25 mouse cellular contexts compared by ENCODE assay signal in genomic region chr12:86705843-86706242, GRCm38 (mm10). TPM values are rescaled to one million over a fixed set of nuclear protein-coding genes. Genes with fewer than 3 reads are reported as not detected.
DNase-seq lines count a peak whose midpoint lies in the region; ATAC-seq lines count a peak whose summit lies in the region.
"Had no signal": no experiment of that assay in that cellular context is flagged by ENCODE, and none has a peak within 500 bp of the region (broad histone marks: within the 10 kb centered on the region; RNA-seq: fewer than 3 reads in every experiment).

No protein-coding gene starts in this region.

- 0 out of 2 replicates have a peak, but pooled peaks cover 2% of the 10 kb centered on the region for H3K4me1 ChIP-seq in forebrain, embryonic 11.5 days (replicated peaks; ENCODE audit: control insufficient read depth, insufficient read depth, low read length)
- H3K4me1 ChIP-seq in forebrain, embryonic 14.5 days (ENCODE audit: control insufficient read depth, insufficient read depth, low read length): 0 out of 2 replicates have a peak, but pooled peaks cover 1% of the 10 kb centered on the region
- peaks cover 6% of the 10 kb centered on the region for H3K4me1 ChIP-seq in heart, embryonic 10.5 days

- WGBS in forebrain, embryonic 11.5 days: 84% methylated on average over 5 of the region's 5 CpGs
- WGBS in forebrain, embryonic 14.5 days: 80% methylated on average over 5 of the region's 5 CpGs
- 78% methylated on average over 5 of the region's 5 CpGs for WGBS in heart, embryonic 10.5 days

- no peak overlapping the region for H3K9ac ChIP-seq in forebrain, embryonic 11.5 days (ENCODE audit: low read length)
- H3K9ac ChIP-seq in forebrain, embryonic 14.5 days (ENCODE audit: low read length): no peak overlapping the region
- H3K9ac ChIP-seq: embryonic facial prominence, embryonic 12.5 days; forebrain, embryonic 12.5 days; forebrain, embryonic 15.5 days; forebrain, postnatal 0 days had no signal

- peak; percentile 33 for DNase-seq in forebrain, embryonic 11.5 days (ENCODE audit: low spot score)
- DNase-seq in forebrain, embryonic 14.5 days (ENCODE audit: low spot score): no peak
- peak; percentile 62 for DNase-seq in heart, embryonic 10.5 days (ENCODE audit: low spot score)
- DNase-seq in heart, adult 8-10 months (ENCODE audit: low spot score): no peak
- peak; percentile 66 for DNase-seq in R1 (ENCODE audit: low read depth, low spot score)
- DNase-seq in frontal cortex, postnatal 10 days (ENCODE audit: low spot score in 2 of 2): no peak
- DNase-seq: adrenal gland, adult 8-10 months; adrenal gland, postnatal 14 days; adrenal gland, postnatal 36 days; cerebellum, adult 11-12 months; cerebellum, adult 2 months; cerebellum, adult 9-10 months; cerebellum, postnatal 10 days; forebrain, postnatal 0 days had no signal

- H3K4me3 ChIP-seq in forebrain, embryonic 11.5 days (ENCODE audit: low read depth, low read length): no peak overlapping the region
- no peak overlapping the region for H3K4me3 ChIP-seq in forebrain, embryonic 14.5 days (ENCODE audit: low read depth, low read length)
- no peak overlapping the region for H3K4me3 ChIP-seq in heart, embryonic 10.5 days
- H3K4me3 ChIP-seq: embryonic facial prominence, embryonic 12.5 days; forebrain, embryonic 12.5 days; forebrain, embryonic 15.5 days had no signal

- no peaks in the 10 kb centered on the region for H3K27me3 ChIP-seq in forebrain, embryonic 11.5 days (ENCODE audit: control insufficient read depth, insufficient read depth, low read length)
- H3K27me3 ChIP-seq in forebrain, embryonic 14.5 days (replicated peaks; ENCODE audit: control insufficient read depth, insufficient read depth, low read length): no peaks in the 10 kb centered on the region
- no peaks in the 10 kb centered on the region for H3K27me3 ChIP-seq in heart, embryonic 10.5 days (ENCODE audit: insufficient read depth, poor library complexity, severe bottlenecking)
- H3K27me3 ChIP-seq: embryonic facial prominence, embryonic 12.5 days; forebrain, embryonic 12.5 days; forebrain, embryonic 15.5 days; Patski had no signal

- H3K4me2 ChIP-seq in forebrain, embryonic 11.5 days (ENCODE audit: low read depth, low read length, severe bottlenecking): no peak overlapping the region
- no peak overlapping the region for H3K4me2 ChIP-seq in forebrain, embryonic 14.5 days (ENCODE audit: low read length)
- H3K4me2 ChIP-seq: embryonic facial prominence, embryonic 12.5 days; forebrain, embryonic 12.5 days; forebrain, embryonic 15.5 days had no signal

- no peaks in the 10 kb centered on the region for H3K36me3 ChIP-seq in forebrain, embryonic 11.5 days (ENCODE audit: control insufficient read depth, insufficient read depth, low read length)
- no peaks in the 10 kb centered on the region for H3K36me3 ChIP-seq in forebrain, embryonic 14.5 days (ENCODE audit: control insufficient read depth, insufficient read depth, low read length)
- peaks cover 22% of the 10 kb centered on the region for H3K36me3 ChIP-seq in heart, embryonic 10.5 days
- H3K36me3 ChIP-seq: embryonic facial prominence, embryonic 12.5 days; forebrain, embryonic 15.5 days had no signal

- no peaks in the 10 kb centered on the region for H3K9me3 ChIP-seq in forebrain, embryonic 11.5 days (ENCODE audit: control insufficient read depth, low read length)
- H3K9me3 ChIP-seq in forebrain, embryonic 14.5 days (replicated peaks; ENCODE audit: control insufficient read depth, low read length): no peaks in the 10 kb centered on the region
- no peaks in the 10 kb centered on the region for H3K9me3 ChIP-seq in heart, embryonic 10.5 days
- H3K9me3 ChIP-seq: embryonic facial prominence, embryonic 12.5 days; forebrain, embryonic 12.5 days; forebrain, embryonic 15.5 days; G1E had no signal

- no peak overlapping the region for H3K27ac ChIP-seq in forebrain, embryonic 11.5 days (ENCODE audit: low read depth, low read length)
- H3K27ac ChIP-seq in forebrain, embryonic 14.5 days (ENCODE audit: low read depth, low read length): no peak overlapping the region
- no peak overlapping the region for H3K27ac ChIP-seq in heart, embryonic 10.5 days
- H3K27ac ChIP-seq: embryonic facial prominence, embryonic 12.5 days; forebrain, embryonic 12.5 days; forebrain, embryonic 15.5 days had no signal

- no peak for ATAC-seq in forebrain, embryonic 11.5 days (replicated peaks; ENCODE audit: low FRiP score)
- no peak for ATAC-seq in forebrain, embryonic 14.5 days
- ATAC-seq in megakaryocyte, adult 5-6 weeks (ENCODE audit: poor library complexity, severe bottlenecking): no peak
- ATAC-seq: activated CD4-positive, CD25-positive, alpha-beta regulatory T cell, adult 4 months; forebrain, embryonic 15.5 days; forebrain, postnatal 0 days; Patski had no signal

RNA-seq across cellular contexts. Expression of gene Angel1, which starts 20.4 kb away (rescaled TPM):
- 14.9 and 15.7 TPM in 2 replicates for polyA plus RNA-seq in forebrain, embryonic 11.5 days (2014; fragmentation: Nextera tagmentation; extraction: Ambion mirVana)
- 7.6 and 9.1 TPM in 2 replicates for polyA plus RNA-seq in forebrain, embryonic 14.5 days (2014; fragmentation: Nextera tagmentation; extraction: Ambion mirVana)
- polyA plus RNA-seq in heart, embryonic 10.5 days (2016; fragmentation: Nextera tagmentation; extraction: Ambion mirVana): 11.4 and 12.1 TPM in 2 replicates
- 1 to 10 TPM; 2.9 to 4.6 (median 3.8) TPM for total RNA-seq in heart, adult 8-10 months (2022)
- total RNA-seq in megakaryocyte, adult 5-6 weeks (2015): 0.22 and 1.1 TPM in 2 replicates
- total RNA-seq in megakaryocyte, adult 5-6 weeks (2017): 0.37 and 0.66 TPM in 2 replicates

RNA-seq across cellular contexts. Expression of gene Vash1, which starts 27.3 kb away (rescaled TPM):
- polyA plus RNA-seq in forebrain, embryonic 11.5 days (2014; fragmentation: Nextera tagmentation; extraction: Ambion mirVana): 23.5 and 25.5 TPM in 2 replicates
- 25.2 and 31.7 TPM in 2 replicates for polyA plus RNA-seq in forebrain, embryonic 14.5 days (2014; fragmentation: Nextera tagmentation; extraction: Ambion mirVana)
- polyA plus RNA-seq in heart, embryonic 10.5 days (2016; fragmentation: Nextera tagmentation; extraction: Ambion mirVana): 7.7 and 9.9 TPM in 2 replicates
- 10 to 100 TPM in 3 of 4 experiments, 1 to 10 TPM in 1; 6.6 to 16.3 (median 13.3) TPM for total RNA-seq in heart, adult 8-10 months (2022)
- not detected in 2 replicates for total RNA-seq in megakaryocyte, adult 5-6 weeks (2015)
- 0.16 TPM in 1 of 2 replicates, not detected in the other for total RNA-seq in megakaryocyte, adult 5-6 weeks (2017)
- total RNA-seq: G1E had no signal
- polyA plus RNA-seq: G1E had no signal

RNA-seq across cellular contexts. Expression of gene Lrrc74a, which starts 28.3 kb away (rescaled TPM):
- not detected in 2 replicates for polyA plus RNA-seq in forebrain, embryonic 11.5 days (2014; fragmentation: Nextera tagmentation; extraction: Ambion mirVana)
- polyA plus RNA-seq in forebrain, embryonic 14.5 days (2014; fragmentation: Nextera tagmentation; extraction: Ambion mirVana): not detected in 2 replicates
- polyA plus RNA-seq in heart, embryonic 10.5 days (2016; fragmentation: Nextera tagmentation; extraction: Ambion mirVana): not detected in 2 replicates
- total RNA-seq in heart, adult 8-10 months (2022): not detected
- not detected in 2 replicates for total RNA-seq in megakaryocyte, adult 5-6 weeks (2015)
- not detected in 2 replicates for total RNA-seq in megakaryocyte, adult 5-6 weeks (2017)
- total RNA-seq: adrenal gland, adult 18-20 months; adrenal gland, adult 8-10 months; adrenal gland, postnatal 14 days; adrenal gland, postnatal 36 days; forebrain, postnatal 0 days had no signal
- polyA plus RNA-seq: activated CD4-positive, CD25-positive, alpha-beta regulatory T cell, adult 4 months; C2C12; cerebellum, adult 2 months; cortical plate, adult 2 months; embryonic facial prominence, embryonic 12.5 days; embryonic facial prominence, embryonic 14.5 days; forebrain, embryonic 12.5 days; forebrain, embryonic 15.5 days; forebrain, postnatal 0 days; G1E; Patski had no signal

Comparison
In these comparisons a context has a peak if more than half of its experiments do, and no peak if none do; other contexts are left out.
1. DNase-seq: peak in forebrain, embryonic 11.5 days (single experiment), heart, embryonic 10.5 days (single experiment) and R1 (single experiment); none in forebrain, embryonic 14.5 days (single experiment), heart, adult 8-10 months (single experiment) and frontal cortex, postnatal 10 days (0 of 2).